Mouse (Mus musculus) leukemia stem cell, adult 10-12 weeks (primary cell): Measurements from ENCODE around the gene Ptprg. TPM values are rescaled to one million over a fixed set of nuclear protein-coding genes. Genes with fewer than 3 reads are reported as not detected.

Source experiments
- polyA plus RNA-seq: library from polyadenylated mRNA; stranded (reverse); fragments of >175 nt; gene quantifications from 2 replicates; pipeline ENCODE4 v1.2.3, GENCODE M21; 2012; ENCODE audit warnings: low replicate concordance

Gene Ptprg
- 0.38 and 0.54 TPM in 2 replicates for polyA plus RNA-seq

DNA sequence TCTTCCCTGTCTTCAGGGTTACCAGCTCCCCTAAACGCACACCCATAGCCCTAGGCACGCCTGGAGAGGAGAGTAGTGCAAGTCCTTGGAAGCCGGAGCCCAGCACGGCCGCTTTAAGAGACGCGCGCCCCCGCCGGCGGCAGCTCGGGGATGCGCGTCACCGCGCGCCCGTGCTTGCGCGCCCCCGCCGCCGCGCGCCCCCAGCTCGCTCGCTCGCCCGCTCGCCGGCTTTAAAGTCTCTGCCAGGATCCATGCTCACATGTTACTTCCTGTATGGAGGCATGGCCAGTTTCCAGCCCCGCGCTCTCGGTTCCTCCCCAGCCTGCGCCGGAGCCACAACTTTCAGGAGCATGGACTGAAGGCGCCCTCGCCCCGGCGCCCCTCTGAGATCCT lies at the start of gene Ptprg:
Ptprg (plus strand) TSS at position 260 of the 393 bp plus-strand sequence.

DNA sequence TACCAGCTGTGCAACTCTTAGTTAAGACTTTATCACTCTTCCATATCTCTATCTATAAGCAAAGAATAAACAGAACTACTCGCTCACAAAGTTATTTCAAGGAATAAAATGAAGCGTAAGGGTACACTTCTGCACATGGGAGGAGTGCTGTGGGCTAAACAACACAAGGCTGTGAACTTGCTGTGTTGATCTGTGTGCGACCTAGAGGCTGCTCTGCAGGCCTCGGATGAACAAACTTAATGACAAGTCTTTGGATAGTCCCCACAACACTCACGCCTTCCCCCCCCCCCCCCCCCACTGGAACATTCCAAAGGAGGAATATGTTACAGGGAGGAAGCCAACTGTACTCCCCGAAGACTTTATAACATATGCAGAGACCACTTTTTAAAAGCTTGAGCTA lies 730.3 kb downstream of the Ptprg start, which contains the start of gene Gm49355:
Gm49355 (plus strand) TSS at position 336 of the 400 bp plus-strand sequence.

DNA sequence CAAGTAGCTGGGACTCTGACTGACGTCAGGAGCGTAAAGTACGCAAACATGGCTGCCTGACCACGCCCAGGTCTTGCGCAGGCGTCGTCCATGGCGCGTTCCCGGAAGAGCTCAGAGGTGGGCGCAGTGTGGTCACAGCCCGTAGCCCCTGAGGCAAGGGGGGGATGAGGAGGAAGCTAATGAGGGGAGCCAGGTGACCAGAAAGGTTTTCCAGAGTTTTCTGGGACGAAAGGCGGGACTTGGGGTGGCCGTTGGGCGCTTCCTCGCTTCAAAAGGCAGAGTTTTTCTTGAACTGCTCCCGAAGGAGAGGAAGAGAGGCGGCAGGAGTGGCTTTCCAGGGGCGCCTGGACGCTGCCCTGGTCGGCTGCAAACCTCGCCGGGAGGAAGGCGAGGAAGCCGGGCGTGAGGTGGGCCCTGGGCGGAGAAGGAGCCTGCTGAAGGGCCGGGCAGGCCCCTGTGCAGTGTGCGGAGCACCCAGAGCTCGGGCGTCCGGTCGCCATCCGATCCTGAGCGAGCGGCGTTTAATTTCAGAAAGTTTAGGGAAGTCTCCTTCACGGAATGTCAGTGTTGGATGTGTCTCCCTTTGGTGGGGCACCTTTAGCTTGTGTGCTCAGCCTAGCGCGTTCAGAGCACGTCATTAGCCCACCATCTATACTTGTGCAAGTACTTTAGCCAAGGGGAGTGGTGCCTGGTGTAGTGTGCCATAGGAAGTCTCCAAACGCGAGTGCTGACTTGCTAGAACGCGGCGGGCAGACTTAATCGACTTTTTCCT lies 731.0 kb downstream of the Ptprg start, which contains the start of gene 3830406C13Rik:
3830406C13Rik (plus strand) TSS at position 33 of the 772 bp plus-strand sequence.

Other genes with a start within 250 kb of the Ptprg start
- gene Gm3839, start 196.8 kb upstream of the Ptprg start, polyA plus RNA-seq: 0.35 TPM in 1 of 2 replicates, not detected in the other